Mouse (Mus musculus): ENCODE measurements around the gene Postn.

Gene Postn

DNA sequence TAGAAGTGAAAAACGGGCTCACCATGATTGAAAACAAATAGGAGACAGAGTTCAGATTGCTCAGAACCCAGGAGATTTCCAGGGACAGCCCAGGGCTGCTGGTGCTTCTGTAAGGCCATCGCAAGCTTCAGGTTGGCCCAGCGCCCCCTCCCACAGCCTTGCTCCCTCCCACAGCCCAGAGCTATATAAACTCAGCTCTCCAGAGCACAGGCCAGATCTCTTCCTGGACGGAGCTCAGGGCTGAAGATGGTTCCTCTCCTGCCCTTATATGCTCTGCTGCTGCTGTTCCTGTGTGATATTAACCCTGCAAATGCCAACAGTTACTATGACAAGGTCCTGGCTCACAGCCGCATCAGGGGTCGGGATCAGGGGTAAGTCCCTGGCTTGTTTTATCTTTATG, at the start of gene Postn:
Gene Postn (plus strand): TSS at position 213 of the 400 bp plus-strand sequence.
- DNase-seq (ENCODE audit: low spot score in 2 of 2), result no peak

DNA sequence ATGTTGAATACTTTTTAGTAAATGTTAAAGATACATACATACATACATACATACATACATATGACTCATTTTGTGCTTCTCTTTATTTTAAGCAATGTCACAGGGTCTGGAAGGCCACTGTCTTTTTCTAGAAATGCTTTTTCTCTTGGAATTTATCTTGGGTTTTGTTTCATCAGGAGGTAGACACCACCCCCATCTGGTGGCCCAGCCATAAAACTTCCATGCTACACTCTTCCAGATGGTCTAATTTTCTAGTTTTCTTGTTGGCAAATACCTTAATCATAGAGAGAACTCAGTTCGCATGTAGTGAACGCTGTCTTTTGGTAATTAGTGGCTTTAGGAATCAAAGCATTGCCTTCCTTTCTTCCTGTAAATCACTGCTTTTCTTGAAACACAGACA, 46.9 kb upstream of the Postn start:
- DNase-seq (ENCODE audit: low spot score in 2 of 2), result no peak

DNA sequence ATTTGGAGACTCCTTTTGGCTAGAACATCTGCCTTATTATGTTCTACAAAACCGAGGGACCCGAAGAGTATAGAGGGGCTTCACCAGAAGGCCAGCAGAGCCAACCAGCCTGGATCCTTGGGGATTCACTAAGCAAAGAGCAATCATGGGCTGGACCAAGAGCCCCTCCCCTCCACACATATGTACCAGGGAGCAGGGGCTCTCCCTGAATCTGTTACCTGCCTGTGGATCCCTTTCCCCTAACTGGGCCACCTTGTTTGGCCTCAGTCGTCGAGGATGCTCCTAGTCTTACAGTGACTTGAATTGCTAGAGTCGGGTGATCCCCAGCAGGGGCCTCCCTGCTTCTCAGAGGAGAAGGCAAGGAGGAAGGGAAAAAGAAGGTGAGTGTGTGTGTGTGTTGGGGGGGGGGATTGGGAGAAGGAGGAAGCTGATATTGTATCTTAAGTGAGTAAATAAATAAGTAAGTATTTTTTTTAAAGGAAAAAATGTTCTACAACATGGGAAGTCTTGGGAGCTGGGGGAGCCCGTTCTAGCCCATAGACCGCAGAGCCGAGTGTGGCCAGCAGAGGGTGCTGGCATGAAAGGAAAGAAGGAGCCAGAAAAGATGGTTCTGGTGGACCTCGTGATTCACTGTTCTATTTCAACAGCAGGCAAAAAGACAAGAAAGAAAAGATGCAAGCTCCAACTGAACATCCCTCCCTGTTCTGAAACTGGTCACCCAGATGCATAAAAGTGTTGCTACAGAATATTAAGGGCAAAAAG, 7.8 kb upstream of the Postn start:
- peak; percentile 27 to 75 for DNase-seq (ENCODE audit: low spot score in 2 of 2)

DNA sequence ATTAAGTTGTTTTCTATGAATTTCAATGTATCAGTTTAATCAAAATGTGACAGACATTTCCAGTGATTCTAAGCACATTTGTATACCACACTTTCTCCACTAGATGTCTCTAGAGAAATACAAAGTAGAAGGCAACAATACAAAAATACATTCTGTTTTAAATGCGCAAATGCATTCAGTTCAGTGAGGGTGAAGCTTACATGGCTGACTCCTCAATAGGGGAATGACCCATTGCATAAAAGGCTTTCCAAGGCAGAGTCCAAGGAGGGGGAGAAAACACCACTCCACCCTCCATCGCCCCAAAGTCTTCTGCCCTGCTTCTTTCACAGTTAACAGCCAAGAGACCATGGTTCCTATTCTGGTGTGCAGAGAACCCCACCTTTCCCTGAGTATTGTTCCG, 3.3 kb upstream of the Postn start:
- no peak for DNase-seq (ENCODE audit: low spot score in 2 of 2)

DNA sequence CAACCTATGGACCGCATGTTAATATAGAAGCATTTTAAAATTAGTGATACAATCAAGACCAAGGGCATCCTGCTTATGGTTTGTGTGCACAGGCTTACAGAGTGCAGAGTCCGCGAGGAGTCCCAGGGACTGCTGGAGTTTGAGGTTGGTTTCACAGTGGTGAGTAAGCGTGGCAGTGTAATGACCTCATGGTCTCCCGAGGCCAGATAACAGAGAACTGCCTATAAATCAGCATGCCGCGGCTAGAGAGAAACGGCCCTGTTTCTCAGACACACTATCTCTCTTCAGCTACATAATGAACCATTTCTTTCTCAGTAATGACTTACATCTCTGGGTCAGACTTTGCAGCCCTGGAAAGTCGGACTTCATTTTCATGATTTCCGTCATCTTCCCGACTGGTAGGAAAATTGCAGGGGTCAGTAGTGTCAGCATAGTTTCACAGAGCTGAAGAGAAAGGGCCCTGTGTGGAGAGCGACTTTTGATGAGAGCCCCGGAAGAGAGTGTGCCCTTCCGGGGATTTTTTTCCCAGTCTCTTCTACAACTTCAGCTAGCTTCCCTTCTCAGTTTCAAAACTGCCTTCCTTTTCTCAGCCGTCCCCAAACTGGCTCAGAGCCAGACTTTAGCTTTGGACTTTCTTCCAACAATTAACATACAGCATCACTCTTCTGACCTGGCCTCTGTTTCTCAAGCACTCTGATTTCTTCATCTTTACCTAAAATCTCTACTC, 2.3 kb upstream of the Postn start:
- DNase-seq (ENCODE audit: low spot score in 2 of 2), result no peak

DNA sequence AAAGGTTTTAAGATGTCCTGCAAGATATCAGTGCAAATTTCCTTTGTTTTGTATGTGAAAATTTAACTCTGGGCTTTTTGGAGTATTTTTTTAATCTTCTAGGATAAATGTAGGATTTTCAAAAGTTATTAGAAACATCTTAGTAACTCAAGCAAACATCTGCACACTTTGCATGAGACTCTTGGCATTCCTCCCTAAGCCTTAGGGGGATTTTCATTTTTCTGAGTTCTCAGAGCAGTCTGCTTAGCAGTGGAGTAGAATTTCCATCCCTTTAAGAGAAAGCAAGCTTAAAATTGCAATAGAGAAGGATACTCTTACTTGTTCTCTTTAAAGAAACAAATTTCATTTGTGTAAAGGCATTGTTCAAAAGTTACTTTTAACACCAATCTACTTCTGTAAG, 747 bp downstream of the Postn start:
- no peak for DNase-seq (ENCODE audit: low spot score in 2 of 2)

DNA sequence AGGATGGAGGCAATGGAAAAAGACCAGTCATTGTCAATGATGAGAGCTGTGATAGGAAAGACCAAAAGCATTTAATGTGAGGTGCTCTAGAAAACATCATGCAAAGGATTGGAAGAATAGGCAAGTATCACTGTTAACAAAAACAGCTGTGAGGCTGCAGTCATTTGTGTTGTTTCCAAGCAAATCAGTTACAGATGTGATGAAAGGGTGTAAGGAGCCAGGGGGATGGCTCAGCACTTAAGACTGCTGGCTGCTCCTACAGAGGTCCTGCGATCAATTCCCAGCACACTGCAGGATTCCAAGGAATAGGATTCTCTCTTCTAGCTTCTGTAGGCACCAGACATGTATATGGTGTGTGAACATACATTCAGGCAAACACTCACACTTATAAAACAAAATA, 10.1 kb downstream of the Postn start:
- no peak for DNase-seq (ENCODE audit: low spot score in 2 of 2)

DNA sequence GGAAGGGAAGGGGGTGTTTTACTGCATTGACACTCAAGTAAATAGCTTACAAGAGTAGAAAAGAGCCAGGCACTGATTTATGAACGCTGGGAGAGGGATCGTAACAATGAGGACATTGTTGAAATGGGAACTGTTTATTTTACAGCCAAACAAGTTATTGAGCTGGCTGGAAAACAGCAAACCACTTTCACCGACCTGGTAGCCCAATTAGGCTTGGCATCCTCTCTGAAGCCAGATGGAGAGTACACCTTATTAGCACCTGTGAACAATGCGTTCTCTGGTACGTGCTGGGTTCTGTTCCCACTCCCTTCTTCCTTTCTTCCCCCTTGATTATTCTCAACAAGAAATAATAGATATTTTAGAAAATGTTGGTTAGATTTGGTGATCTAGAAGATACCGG, 11.7 kb downstream of the Postn start:
- no peak for DNase-seq (ENCODE audit: low spot score in 2 of 2)

DNA sequence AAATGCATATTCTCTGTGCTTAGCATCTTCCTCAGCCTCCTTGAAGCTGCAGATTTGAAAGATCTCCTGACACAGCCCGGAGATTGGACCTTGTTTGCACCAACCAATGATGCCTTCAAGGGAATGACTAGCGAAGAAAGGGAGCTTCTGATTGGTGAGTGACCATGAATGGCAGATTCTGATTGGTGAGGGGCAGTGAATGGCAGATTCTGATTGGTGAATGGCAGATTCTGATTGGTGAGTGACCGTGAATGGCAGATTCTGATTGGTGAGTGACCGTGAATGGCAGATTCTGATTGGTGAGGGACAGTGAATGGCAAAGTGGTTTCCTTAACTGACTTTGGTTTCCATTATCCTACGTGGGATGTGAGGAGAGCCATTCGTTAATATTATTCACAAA, 15.1 kb downstream of the Postn start:
- no peak for DNase-seq (ENCODE audit: low spot score in 2 of 2)

DNA sequence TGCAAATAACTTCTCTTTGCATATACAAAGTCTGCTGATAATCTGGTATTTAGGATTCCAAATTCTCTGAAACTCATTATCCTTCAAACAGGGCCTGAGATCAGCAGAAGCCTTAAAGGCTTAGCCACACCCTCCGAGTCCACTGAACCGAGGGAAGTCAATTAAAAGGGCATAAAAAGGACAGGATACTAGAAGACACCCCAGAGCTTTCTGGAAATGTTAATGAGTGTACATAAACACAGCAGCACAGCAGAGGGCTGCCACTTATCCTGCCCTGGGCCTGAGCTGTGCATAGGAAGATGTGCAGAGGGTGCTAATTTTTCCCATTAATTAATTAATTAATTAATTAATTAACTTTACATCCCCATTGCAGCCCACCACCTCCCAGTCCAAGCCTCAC, 16.7 kb downstream of the Postn start:
- DNase-seq (ENCODE audit: low spot score in 2 of 2), result no peak

DNA sequence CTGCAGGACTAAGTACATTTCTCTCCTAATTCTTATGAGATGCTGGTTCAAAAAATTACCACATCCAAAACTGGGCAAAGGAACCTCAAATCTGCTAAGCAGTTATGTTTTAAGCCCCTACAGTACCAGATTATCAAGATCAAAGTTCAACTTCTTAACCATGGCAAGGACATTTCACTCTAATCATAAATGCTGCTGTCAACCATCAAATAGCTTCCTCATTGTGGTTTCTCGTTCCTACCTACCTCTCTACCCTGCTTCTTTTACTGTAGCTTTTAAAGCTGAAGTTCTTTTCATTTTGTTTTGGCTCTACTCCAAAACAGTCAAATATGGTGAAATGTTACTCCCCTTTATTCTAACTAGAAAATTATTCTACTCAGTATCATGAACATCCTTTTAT, 17.2 kb downstream of the Postn start:
- DNase-seq (ENCODE audit: low spot score in 2 of 2), result no peak

DNA sequence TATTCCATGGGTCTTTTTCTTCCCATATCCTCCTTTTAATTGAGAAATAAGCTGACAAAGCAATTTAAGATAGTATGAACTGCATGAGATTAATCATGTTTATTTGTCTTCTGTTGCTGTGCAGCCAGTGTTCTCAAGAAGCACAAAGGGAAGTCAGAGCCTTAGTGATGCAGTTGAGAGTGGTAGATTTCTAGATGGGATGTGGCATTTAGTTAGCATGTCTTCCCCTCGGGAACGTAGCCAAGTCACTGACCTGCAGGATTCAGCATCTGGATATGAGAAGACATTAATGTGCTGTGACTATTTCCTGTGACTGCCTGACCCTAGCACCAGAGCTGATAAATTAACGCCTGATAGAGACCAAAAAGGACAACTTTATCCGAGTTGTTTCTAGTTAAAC, 19.1 kb downstream of the Postn start:
- no peak for DNase-seq (ENCODE audit: low spot score in 2 of 2)

DNA sequence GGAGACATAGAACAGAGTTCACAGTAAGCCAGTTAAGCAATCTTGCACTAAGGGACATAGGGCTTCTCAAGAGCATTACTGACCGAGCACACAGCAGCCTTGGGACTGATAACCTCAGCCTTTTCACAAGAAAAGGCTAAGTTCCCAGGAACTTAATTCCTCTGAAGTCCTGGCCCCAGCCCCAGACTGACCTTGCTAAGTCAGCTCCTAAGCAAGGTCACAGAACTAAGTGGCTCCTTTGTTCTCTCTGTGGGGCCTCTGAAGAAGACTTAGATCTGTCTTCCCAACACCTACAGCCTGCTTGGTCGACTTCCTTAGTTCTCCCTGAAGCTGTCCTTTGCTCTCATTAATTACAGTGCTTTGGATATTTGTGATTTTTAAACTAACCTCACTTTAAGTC, 38.4 kb downstream of the Postn start:
- DNase-seq (ENCODE audit: low spot score in 2 of 2), result no peak

DNA sequence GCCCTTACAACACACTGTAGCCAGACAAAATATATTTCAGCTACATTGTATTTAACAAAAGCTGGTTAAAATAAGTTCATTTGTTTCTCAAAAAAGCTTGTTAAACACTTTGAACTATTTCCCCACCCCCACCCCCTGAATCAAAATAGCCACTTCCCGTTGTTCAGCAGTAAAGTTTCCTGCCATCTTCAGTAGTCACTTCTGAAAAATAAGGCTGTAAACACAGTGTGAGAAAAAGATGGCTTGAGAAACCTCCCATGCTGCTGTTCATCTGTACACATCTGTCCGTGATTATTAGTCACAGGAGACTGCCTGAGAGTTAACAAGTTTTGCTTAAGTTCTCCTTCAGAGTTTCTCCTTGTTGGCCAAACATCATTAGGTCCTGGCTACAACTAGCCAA, 39.0 kb downstream of the Postn start:
- no peak for DNase-seq (ENCODE audit: low spot score in 2 of 2)

DNA sequence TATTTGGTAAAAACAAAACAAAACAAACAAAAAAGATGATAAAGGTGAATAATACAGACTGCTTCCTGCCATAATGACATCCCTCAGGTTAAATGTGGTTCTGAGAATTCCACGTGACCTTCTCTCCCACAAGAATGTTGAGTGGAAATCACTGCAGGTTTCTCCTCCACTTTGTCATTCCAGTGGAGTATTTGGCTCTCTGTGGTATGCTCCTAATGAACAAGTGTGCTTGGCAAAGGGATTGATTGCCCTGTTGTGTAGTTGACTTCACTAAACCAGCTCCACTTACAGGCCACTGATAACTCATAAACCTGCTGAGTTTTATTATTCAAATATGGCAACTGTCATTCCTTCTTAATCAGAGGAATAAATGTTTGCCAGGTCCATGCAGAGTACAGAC, 39.7 kb downstream of the Postn start:
- no peak for DNase-seq (ENCODE audit: low spot score in 2 of 2)

DNA sequence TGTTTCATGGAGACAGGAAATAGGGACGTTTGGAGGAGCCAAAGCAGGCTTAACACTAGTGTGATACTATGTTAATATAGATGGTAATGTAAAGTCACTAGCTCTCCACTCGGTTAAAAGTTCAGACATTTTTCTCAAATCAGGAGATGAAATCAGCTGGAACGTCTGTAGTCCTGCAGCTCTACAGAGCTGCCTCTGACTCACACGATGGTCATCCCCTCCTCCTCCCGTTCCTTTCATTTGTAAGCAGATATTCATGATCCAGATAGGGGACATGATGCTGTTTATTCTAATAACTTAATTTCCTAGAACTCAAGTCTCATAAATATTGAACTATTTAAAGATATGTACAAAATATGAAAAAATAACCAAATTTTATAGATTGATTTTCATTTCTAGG, 40.8 kb downstream of the Postn start:
- no peak for DNase-seq (ENCODE audit: low spot score in 2 of 2)

DNA sequence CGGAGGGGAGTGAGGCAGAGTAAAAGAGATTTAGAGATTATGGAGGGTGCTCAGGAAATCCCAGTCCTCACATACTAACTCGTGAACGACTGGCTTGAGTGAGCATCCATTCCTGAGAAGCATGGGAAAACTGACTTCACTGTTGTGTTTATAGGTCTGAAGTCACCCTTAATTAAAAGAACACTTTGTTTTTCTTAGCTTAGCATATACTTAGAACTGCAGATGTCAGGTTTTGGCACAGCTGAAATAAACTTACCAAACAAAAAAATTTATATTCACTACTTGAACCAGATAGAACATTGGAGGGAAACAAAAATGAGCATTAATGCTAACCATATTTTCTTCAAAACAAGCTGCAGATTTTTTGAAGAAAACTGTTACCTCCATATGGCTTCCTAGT, 42.9 kb downstream of the Postn start:
- no peak for DNase-seq (ENCODE audit: low spot score in 2 of 2)

DNA sequence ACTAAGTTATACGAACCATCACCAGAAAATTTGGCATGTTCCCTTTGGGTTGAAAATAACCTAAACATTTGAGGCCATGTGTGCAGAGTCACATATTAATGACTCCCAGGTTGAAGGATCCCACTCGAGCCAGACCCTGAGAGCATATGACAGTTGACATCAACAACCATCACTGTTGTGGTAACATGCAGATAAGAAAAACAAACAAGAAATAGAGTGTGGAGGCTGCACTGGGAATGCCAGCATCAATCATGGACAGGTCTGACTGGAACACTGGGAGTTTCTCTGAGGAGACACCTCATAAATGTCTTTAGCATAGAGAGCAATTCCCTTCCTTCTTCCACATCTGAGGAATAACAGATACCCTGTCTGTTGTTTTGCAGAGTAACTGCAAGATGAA, 45.7 kb downstream of the Postn start:
- no peak for DNase-seq (ENCODE audit: low spot score in 2 of 2)

DNA sequence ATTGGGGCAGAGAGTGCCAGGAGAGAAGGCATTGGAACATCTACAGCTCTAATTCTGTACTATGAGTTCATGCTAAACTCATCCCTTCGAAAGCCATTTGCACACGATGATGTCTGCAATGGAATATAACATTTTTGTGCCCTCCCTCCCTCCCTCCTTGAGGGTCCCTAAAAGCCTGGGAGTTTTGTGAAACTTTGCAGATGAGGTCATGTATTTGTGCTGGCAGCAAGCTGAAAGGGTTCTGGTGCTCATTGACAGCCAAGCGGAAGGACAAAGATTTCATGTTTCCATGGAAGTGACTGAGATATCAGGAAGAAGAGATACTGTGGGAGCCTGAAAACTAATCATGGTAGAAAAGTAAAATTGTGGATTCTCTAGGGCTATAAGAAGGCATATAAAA, 50.1 kb downstream of the Postn start:
- DNase-seq (ENCODE audit: low spot score in 2 of 2), result no peak

DNA sequence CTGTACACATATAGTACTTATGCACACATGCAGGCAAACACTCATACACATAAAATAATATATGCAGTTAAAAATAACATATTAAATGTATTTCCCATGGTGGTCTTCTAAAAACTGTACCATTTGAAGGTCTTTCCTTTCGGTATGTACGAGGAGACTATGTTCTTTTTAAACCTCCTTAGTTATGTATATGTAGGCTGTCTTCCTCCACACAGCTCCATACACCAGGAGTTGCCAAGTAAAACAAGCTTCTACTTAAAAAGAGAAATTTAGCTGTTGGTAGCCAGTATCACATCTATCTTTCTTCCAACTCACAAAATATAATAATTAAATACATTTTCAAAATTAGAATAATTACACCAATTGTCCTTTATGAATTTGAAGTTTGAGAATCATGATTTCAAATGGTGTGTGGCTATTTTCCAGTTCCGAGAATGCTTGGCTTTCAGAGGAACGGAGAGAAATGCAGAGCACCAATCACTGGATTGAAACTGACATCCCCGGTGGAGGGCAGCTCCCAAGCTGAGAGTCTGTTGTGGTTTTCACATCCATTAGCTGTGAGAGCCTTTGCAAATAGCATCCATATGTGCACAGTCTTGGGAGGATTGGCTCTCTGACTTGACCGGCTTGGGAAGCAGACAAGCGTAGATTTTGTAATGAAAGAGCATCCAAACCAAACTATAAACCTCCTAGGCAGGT, 52.1 kb downstream of the Postn start:
- DNase-seq (ENCODE audit: low spot score in 2 of 2), result no peak

DNA sequence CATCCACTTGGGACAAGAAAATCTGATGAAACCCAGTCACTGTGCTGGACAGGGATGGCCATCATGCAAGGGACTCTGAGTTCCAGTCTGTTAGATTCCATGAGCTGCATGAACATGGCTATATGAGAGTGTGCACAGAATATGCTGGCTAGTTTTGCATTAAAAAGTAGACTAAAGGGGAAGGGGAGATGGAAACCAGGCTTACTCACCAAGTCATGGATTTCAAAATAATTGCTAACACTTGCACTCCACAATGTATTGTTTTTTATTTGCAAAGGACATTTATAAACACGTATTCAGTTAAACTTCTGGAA, 52.6 kb downstream of the Postn start:
- DNase-seq (ENCODE audit: low spot score in 2 of 2), result no peak

DNA sequence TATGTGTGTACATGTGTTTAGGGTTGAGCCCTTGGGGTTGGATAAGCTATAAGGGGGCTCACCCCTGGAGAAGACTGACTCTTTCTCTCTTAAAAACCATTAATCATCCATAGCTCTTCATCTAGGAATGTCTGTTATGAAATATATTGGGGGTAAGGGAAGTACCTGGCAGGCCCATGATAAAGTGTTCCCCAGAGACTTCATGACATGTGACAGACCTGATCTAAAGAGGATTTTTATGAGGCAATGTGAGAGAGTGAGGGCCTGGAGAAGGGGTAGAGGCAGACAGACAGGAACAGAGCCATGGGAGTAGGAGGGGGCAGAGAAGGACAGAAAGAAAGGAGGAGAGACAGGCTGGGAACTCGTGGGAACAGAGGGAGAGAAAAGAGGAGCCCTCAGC, 53.5 kb downstream of the Postn start:
- no peak for DNase-seq (ENCODE audit: low spot score in 2 of 2)

DNA sequence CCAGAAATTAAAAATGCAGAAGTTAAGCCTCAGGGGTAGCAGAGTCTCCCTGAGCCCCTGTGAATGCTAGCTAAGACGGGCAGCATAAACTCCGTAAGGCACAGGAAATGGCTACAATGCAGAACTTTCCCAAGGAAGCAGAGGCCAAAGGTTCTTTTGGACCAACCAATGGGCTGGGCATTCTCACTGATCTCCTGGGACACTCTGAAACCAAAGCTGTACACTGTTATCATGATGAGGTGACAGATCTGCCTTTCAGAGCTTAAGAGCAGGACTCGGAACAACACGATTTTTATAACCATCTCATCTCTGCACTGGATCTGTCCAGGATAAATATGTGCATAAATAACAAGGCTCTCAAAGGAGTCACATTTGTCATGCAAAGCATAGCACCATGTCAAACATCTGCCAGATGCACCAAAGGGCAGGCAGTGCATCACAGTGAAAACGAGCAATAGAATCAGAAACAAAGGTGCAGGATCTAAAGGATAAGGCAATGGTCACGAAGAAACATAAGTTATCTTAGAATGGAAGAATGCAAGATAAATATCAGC, 57.0 kb downstream of the Postn start:
- no peak for DNase-seq (ENCODE audit: low spot score in 2 of 2)

All from spleen, postnatal 4 days (tissue).